Mouse (Mus musculus) MEL-GATA-1-ER (cell line): ENCODE measurements around the gene Taf1b.

Source experiments
- DNase-seq: peaks from one replicate; pipeline ENCODE4 v3.0.0-alpha.2; 2012; ENCODE audit warnings: low read depth; ENCODE audit errors: extremely low read depth

Gene Taf1b

DNA sequence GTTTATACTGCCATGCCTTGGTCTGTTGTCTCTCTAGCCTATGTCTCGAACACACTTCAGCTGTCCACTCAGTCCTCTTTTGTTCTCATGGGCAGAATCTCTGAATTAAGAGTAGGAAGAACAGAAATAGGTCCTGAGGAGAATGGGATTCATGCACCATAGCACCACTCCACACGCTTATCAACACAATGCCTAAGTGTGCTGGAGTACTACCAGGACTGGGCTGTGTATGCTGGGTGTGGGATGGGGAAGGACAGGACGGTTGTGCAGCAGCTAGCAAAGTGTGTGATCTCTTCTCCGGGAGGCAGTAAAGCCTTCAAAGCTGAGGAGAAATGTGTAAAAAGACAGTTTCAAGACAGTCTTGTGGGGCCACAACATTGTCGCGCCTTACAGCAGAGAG lies 50.7 kb downstream of the Taf1b start:
- DNase-seq = no peak

DNA sequence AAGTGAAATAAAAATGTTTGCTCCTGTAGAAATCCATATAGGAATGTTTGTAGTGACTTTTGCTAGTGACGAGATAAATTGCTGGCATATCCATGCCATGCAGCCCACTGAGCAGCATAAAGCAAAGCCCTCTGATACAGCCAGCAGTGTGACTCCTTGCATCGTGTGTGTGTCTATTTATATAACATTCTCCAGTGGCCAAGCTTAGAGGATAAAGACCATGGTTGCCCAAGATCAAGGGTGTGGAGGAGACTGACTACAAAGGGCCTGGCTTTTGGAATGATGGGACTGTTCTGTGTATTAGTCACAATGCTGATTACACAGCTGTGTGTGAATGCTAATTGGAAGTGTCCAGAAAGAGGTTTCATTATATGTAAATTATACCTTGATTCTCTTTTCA lies 54.4 kb downstream of the Taf1b start:
- DNase-seq = no peak

DNA sequence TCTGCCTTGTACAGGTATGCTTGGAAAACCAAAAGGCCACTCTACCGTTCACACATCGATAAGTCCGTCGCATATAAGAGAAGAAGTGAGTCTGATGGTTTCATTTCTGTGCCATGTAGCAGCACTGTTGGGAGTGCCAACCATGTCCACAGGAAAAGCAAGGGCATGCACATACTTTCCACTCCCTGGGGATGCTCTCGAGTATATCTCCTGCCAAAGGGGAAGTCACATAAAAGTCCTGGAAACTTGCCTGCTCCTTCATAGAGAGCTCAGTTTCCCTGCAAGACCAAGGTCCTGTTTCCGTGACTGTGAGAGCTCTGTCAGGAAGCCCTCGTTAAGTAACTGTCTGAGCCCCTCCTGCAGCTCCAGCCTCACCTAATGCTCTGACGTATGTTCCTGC lies 57.8 kb downstream of the Taf1b start:
- DNase-seq = no peak

DNA sequence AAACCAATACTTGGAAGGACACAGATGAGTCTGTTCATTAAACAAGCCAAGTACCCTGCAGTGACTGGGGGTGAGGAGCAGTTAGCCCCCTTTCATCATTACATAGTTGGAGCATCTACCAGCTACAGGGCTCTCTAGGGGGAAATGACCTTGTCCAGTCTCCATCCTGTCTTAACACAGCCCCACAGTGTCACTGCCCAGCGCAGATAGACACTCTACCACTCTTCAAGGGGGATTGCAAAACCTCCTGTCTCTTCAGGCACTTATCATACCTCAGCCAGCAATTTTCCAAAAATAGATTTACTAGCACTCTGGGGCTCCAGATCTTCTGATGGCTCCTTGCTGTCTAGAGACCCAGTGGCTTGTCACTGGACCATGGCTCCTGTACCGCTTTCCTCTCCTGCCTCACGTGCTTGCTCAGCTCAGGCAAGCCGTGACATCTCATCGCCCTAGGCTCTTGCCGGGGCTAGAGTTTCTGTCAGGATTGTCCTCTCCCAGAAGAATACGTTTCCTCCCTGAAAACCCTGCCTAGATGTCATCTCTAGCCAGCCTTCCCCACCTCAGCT lies 65.3 kb downstream of the Taf1b start:
- no peak for DNase-seq

DNA sequence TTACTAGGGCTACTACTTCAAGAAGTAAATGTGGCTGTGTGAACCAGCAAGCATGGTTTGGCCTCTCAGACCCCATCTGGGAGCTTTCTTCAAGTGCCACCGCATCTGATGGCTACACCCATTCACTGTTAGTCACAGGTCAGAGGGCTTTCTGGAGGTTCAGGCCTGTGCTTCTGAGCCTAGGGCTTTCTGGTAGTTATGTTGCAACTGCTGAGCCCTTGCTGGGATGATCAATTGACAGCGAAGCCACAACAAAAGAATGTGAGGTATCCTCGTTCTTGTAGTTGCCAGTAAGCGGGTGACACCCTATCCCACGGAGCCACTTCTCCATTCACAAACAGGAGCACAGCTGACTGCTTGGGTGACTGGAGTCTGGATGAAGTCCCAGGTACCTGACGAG lies 67.2 kb downstream of the Taf1b start:
- DNase-seq = no peak

DNA sequence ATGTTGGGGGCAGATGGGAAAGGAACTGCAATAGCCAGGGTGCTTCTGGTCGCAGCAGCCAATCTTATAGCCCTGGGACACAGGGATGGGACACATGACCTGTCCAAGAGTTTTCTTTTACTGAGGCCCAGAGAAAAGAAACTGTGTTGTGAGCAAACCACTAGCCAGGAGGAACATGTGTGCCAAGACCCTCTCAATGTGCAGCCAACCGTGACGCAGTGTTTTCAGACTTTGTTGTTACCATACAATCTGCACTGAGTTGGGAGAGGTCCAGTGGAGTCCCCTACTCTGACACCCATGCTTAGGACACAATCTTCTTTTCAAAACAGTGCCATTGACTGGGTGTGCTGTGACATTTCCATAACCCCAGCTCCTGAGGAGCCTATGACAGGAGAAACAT lies 69.4 kb downstream of the Taf1b start:
- DNase-seq = no peak

DNA sequence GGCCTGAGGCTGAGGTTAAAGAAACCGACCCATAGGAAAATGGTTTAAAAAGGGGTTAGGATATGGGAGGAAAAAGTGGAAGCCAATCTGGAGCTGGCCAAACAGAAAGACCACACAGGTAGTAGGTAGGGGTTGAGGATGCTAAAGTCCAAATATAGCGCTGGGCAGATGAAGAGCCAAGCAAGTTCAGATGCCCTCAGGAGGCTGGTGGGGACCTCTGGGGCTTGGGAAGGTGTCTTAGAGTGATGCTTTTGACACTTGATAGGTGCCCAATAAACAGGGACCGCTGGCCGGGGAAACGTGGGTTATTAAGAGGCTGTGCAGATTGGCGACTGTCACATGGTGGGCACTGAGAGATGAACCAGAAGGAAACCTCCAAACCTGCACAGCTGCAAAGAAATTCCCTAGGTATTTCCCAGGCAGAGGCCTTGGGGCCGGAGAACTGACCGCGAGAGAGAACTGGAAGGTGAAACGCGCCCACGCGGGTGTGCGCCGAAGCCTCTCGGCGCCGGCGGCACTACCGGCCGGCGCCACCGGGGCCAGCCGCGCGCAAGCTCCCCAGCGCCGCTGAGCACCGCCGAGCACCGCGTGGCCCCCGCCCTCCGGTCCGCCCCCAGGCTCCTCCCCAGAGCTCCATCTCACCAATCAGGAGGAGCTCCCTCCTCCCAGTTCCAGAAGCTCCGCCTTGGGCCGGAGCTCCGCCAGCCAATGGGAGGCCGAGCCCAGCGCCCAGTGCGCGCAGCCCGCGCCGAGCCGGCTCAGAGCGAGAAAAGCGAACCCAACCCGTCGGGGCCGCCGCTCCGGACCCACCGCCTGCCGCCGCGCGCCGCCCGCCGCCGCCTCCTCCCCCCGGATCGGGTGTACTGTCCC lies 73.6 kb downstream of the Taf1b start, which contains the start of gene Grhl1:
Grhl1 (plus strand) TSS at position 761 of the 870 bp plus-strand sequence.
- DNase-seq = peak; percentile 75

DNA sequence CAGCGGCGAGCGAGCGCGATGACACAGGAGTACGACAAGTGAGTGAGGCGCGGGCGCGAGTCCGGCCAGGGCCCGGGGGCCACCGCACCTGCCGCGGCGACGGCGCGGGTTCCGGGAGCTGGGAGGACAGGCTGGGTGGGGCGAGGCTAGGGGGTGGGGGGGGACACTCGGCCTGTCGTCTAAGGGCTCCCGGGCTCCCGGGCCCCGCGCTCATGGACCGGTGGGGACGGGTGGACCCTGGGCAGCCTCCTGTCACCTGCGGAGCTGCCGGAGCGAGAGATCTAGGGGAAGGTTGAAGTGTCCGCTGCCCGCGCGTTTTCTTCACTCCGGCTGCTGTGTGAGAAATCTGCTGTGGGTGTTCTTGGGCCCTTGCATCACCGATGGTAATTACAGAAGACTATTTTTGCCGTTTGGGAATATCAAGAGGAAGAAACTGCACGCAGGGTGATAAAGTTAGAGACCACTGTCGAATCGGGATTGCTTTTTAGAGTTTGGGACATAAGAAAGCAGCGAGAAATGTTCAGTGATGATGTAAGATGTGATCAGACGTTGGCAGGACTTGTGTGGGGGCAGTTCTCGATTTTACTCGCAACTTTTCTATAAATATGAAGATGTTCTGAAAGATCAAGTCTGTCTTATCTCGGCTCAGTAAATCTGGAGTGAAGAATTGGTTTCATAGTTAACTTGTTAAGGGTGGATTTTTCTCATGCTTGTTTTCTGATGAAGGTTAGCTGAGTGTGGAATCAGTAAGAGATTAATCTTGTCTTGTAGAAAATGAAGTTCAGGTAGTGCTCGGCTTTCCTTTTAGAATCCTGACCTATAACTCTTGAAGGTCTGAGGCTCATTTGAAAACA lies 74.5 kb downstream of the Taf1b start:
- DNase-seq = no peak

DNA sequence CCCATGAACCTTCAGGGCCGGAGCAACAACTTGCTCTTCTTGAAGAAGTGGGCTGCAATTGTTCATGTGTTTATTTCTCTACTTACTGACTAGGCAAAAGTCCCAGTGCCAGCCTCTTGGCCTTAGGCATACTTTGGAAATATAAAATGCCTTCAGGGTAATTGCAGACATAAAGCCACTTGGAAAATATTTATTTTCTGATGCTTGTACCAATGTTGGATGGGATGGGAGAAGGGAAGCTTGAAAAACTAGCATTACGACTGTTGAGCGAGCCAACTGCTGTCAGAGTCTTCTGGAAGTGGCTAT lies 75.1 kb downstream of the Taf1b start:
- no peak for DNase-seq

DNA sequence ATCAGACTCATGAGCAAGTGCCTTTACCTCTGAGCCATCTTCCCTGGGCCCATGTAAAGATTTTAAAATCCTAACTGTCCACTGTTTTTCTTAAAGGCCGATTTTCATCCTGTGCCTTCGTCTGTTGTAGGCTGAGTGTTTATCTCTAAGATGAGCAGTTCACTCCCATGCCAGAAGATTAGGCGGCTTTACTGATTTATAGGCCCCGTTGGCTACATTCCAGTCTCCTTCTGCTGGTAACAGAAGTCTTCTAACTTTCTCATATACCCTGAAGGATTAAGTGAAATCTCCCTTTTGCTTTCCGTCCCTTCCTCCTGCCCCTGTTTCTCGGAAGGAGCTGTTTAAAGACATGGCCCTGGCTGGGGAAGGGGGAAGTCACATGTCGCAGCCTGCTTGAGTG lies 76.7 kb downstream of the Taf1b start:
- DNase-seq = no peak

DNA sequence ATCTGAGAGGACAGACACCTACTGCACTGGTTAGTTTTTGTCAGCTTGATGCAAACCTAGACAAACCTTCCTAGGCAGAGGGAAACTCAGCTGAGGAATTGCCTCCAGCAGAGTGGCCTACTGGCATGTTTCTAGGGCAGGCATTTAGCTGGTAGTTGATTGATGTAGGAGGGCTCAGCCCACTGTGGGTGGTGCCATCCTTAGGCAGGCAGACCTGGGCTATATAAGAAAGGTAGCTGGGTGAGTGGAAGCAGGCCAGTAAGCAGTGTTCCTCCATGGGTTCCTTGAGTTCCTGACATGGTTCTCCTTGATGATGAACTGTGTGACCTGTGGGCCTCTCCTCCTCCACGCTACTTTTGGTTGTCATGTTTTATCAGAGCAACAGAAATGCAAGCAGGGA lies 82.3 kb downstream of the Taf1b start:
- DNase-seq = no peak

DNA sequence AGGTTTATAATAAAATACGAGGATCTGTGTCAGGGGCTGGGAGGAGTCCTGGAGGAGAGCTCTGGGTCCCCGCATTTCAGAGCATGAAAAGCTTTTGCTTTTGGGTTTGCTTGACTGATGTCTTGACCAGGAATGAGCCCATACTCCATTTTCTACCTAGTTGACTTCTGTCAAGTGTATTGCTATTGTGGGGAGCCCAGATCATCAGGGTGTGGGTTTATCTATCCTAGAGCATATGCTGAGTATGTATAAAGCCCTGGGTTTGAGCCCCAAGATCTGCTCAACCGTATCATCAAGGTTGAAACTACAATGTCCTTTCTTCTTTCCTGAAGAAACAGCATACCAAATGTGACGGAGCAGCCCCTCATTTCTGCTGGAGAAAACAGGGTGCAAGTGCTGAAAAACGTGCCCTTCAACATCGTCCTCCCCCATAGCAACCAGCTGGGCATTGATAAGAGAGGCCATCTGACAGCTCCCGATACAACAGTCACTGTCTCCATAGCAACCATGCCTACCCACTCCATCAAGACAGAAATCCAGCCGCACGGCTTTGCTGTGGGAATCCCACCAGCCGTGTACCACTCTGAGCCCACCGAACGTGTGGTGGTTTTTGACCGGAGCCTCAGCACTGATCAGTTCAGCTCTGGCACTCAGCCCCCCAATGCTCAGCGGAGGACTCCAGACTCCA lies 83.0 kb downstream of the Taf1b start:
- DNase-seq = no peak

DNA sequence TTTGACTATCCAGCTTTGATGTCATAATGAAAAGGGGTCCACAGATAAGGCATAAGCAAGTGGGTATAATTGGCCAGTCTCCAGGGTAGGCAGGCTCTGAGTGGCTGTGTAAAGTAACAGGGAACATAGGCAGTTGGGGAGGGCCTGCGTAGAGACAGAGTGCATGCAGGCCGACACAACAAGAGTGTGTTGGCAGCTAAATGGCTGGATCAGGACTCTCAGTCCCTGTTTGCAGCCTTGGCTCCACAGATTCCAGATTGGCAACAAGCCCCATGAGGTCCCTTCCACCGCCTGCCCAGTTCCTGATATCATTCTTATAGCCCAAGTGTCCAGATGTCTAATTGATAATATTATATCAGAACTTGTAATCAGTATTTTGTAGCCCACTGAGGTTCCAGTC lies 85.5 kb downstream of the Taf1b start:
- DNase-seq = no peak

DNA sequence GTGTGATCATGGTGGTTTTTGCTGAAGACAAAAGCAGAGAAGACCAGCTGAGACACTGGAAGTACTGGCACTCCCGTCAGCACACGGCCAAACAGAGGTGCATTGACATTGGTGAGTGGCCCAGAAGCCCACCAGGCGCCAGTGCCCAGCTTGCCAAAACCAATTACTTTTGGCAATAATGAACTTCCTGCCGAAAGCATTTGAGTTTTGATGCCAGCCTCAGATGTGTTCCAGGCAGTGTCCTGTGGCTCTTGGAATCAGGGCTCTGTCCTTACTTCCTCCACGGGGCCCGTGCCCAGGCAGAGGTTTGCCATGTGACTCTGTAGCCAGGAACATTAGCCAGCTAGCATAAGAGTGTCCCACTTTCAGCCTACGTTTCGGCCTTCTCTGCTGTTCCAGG lies 86.7 kb downstream of the Taf1b start:
- no peak for DNase-seq

DNA sequence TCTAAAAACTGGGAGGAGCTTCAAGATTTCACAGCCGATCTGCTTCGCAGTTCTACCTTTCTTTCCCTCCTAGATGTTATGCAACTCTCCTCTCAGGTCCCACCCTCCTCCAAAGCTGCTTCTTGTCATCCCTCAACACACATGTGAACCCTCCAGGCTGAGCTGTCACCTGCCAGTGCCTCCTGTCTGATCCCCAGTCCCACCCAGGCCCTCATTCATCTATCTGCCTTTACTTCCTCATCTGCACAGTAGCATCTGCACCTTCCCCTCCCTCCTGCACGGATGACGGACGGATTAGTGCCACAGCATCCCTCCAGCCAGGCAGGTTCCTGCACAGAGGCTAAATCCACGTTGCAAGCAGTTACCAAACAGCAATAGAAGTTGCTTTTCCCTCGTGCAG lies 88.0 kb downstream of the Taf1b start:
- DNase-seq = no peak

DNA sequence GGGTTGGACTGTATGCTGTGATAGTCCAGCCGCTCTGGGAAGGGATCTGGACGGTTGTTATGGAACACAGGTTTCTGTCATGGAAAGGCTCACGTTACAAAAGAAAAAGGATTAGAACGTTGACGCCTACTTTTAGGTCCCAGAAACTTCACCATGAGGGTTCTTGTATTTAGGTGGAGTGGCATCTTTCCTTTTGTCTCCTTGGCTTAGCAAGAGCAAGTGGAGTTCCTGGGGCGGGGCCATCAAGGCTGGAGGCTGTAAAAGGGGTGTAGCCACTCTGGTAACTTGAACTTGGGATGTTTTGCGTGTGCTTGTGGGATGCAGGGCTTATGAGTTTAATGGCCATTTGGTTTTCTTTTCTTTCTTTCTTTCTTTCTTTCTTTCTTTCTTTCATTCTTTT lies 92.2 kb downstream of the Taf1b start:
- DNase-seq = no peak

DNA sequence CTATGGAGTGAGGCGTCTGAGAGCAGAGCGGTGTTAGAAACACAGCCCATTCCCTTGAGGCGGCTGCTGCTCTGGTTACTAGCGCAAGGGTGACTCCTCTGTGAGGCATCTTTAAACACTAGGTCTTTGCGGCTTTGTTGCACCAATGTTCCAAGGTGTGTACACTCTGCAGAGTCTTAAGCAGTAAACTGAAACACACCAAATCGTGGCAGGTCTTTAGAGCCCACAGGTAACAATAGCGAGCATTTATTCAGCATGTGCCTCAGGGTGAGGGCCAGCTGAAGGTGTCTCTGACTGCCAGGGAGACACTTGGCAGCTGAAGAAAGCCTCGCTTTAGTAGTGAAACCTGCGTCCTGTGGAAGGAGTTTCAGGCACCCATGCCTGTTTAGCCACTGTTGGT lies 93.9 kb downstream of the Taf1b start:
- no peak for DNase-seq

DNA sequence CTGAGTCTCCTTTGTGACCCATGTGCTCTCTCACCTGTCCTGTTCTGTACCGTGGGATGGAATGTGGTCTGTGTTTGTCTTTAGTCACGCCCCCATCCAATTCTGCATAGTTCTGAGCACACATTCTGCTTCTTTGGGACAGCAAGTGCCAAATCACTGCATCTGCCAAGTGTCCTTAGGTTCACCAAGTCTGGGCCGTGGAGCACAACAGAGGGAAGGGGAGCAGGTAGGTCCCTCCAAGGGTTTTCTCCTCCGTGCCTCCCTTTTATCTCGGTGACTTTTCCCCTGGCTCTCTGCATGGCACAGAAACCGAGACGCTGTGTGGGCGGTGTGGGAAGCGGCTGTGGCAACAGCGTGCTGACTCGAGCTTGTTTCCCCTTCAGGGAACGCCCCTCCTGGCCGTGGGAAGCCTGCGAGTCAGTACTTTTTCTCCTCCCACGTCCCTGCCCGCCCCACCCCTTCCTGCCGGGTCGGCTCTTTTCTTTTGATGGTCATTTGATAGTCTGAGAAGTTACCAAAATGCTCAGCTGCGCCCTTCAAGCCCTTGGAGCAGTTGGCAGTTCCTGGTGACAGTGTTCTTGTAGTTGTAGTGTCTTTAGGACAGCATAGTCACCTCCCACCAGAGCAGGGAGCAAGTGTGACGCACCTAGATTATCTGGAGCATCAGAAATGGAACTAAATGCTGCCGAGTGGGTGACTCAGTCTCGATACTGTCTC lies 95.0 kb downstream of the Taf1b start:
- DNase-seq = peak; percentile 20

DNA sequence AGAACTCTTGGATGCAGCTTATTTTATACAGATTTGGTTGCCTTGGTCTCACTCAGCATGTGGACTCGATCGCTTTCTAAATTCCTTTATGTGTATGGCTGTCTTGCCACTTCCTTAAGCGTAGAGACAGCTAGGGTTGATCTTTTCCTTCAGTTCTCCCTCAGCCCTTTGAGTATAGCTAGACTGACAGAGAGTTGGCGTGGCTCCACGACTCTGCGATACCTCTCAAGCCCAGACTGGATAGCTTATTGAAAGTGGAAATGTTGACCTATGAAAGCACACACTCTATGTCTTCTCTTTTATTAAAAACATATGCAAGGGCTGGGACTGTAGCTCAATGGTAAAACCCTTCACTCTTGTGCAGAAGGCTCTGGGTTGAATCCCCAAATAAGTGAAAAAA lies 99.2 kb downstream of the Taf1b start:
- no peak for DNase-seq

DNA sequence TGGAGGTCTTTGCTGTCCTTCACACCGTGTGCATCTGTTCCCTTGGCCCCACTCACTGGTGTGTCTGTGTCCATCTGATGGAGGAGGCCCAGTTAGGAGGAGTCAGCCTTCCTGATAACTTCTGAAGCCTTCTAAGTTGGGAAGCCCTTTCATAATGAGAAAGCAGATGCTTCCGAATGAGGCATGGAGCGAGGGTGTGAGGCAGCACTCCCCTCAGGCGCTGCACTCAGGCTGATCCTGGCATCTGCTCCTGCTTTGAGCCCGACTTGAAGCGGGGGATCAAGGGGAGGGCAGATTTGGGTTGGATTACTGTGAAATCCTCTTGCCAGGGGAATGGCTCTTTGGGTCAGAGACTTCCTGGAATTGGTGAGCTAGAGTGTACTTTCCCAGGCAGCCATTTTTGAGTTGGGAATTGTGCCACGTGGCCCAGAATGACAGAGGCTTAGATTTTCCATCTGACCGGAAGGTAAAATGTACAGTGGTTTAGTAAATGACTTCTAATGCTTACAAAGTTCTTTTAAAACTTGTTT lies 101.3 kb downstream of the Taf1b start:
- no peak for DNase-seq

DNA sequence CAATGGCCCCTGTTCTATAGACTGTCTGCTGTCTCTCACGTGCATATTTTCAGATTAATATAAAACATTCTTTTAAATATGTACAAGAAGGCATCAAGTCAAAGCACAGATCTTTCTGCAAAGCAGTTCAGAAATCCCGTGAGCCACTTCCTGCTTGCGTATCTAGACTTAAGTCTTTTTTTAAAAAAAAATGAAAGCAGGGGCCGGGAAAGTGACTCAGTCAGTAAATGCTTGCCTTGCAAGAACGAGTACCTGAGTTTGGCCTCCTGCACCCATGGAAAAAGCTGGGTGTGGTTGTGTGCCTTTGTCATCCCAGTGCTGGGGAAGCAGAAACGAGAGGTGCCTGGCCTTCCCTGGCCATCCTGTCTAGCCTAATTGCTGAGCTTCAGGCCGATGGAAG lies 101.9 kb downstream of the Taf1b start:
- DNase-seq = no peak
